Mouse (Mus musculus): ENCODE results near the gene Itpr1. TPM values are rescaled to one million over a fixed set of nuclear protein-coding genes. Genes with fewer than 3 reads are reported as not detected.

The Itpr1 gene
- total and polyA plus RNA-seq, 3 experiments, result 9.3 to 25.7 (median 19.0) TPM

- peaks cover 78% of the 10 kb centered on the region for H3K36me3 ChIP-seq (replicated peaks)
- ATAC-seq (ENCODE audit: extremely low read depth, insufficient number of reproducible peaks, low FRiP score, poor library complexity, severe bottlenecking), result no peak
- TF ChIP-seq GATA1 (IDR thresholded peaks at IDR 0.05; ENCODE audit: borderline replicate concordance, low read length) (no peak), GATA2 (IDR thresholded peaks at IDR 0.05; ENCODE audit: borderline replicate concordance, low read depth, low read length) (no peak), CTCF (IDR thresholded peaks at IDR 0.05; ENCODE audit: low read depth, low read length) (no peak), POLR2AphosphoS5 (IDR thresholded peaks at IDR 0.05; ENCODE audit: insufficient replicate concordance, low read depth, low read length) (no peak), TAL1 (conservative IDR thresholded peaks at IDR 0.05; ENCODE audit: low read depth, low read length) (no peak)
- DNase-seq (ENCODE audit: low spot score), result no peak
- no peaks in the 10 kb centered on the region for H3K27me3 ChIP-seq (ENCODE audit: insufficient read depth, low read length)
- H3K4me1 ChIP-seq (ENCODE audit: insufficient read depth, low read depth, low read length), result no peaks in the 10 kb centered on the region
- no peak overlapping the region for H3K4me3 ChIP-seq (ENCODE audit: low read depth, low read length)
- H3K9me3 ChIP-seq (replicated peaks), result no peaks in the 10 kb centered on the region
These were observed 180.2 kb downstream of the Itpr1 start for GRCm38 (mm10) chr6:108393131-108393530.

GRCm38 (mm10) chr6:108397956-108398355, 185.1 kb downstream of the Itpr1 start:
- ATAC-seq (ENCODE audit: extremely low read depth, insufficient number of reproducible peaks, low FRiP score, poor library complexity, severe bottlenecking) (no peak), DNase-seq (ENCODE audit: low spot score) (no peak)
- Histone ChIP-seq H3K27me3 (ENCODE audit: insufficient read depth, low read length) (no peaks in the 10 kb centered on the region), H3K9me3 (replicated peaks) (no peaks in the 10 kb centered on the region), H3K4me1 (ENCODE audit: insufficient read depth, low read depth, low read length) (no peaks in the 10 kb centered on the region), H3K4me3 (ENCODE audit: low read depth, low read length) (no peak overlapping the region), H3K36me3 (replicated peaks) (peaks cover 82% of the 10 kb centered on the region)
- TF ChIP-seq GATA1 (IDR thresholded peaks at IDR 0.05; ENCODE audit: borderline replicate concordance, low read length), result no peak
- TF ChIP-seq POLR2AphosphoS5 (IDR thresholded peaks at IDR 0.05; ENCODE audit: insufficient replicate concordance, low read depth, low read length), result no peak
- TF ChIP-seq CTCF (IDR thresholded peaks at IDR 0.05; ENCODE audit: low read depth, low read length), result no peak
- TF ChIP-seq TAL1 (conservative IDR thresholded peaks at IDR 0.05; ENCODE audit: low read depth, low read length), result no peak
- TF ChIP-seq GATA2 (IDR thresholded peaks at IDR 0.05; ENCODE audit: borderline replicate concordance, low read depth, low read length), result no peak

- no peaks in the 10 kb centered on the region for H3K27me3 ChIP-seq (ENCODE audit: insufficient read depth, low read length)
- no peaks in the 10 kb centered on the region for H3K4me1 ChIP-seq (ENCODE audit: insufficient read depth, low read depth, low read length)
- TF ChIP-seq TAL1 (conservative IDR thresholded peaks at IDR 0.05; ENCODE audit: low read depth, low read length) (no peak), CTCF (IDR thresholded peaks at IDR 0.05; ENCODE audit: low read depth, low read length) (no peak), POLR2AphosphoS5 (IDR thresholded peaks at IDR 0.05; ENCODE audit: insufficient replicate concordance, low read depth, low read length) (no peak), GATA1 (IDR thresholded peaks at IDR 0.05; ENCODE audit: borderline replicate concordance, low read length) (no peak), GATA2 (IDR thresholded peaks at IDR 0.05; ENCODE audit: borderline replicate concordance, low read depth, low read length) (no peak)
- H3K36me3 ChIP-seq (replicated peaks), result peaks cover 87% of the 10 kb centered on the region
- DNase-seq (ENCODE audit: low spot score) (no peak), ATAC-seq (ENCODE audit: extremely low read depth, insufficient number of reproducible peaks, low FRiP score, poor library complexity, severe bottlenecking) (no peak)
- no peaks in the 10 kb centered on the region for H3K9me3 ChIP-seq (replicated peaks)
- no peak overlapping the region for H3K4me3 ChIP-seq (ENCODE audit: low read depth, low read length)
These were observed 188.6 kb downstream of the Itpr1 start for GRCm38 (mm10) chr6:108401412-108401955.

GRCm38 (mm10) chr6:108404736-108405135, 191.8 kb downstream of the Itpr1 start:
- Histone ChIP-seq H3K27me3 (ENCODE audit: insufficient read depth, low read length) (no peaks in the 10 kb centered on the region), H3K4me3 (ENCODE audit: low read depth, low read length) (no peak overlapping the region), H3K9me3 (replicated peaks) (no peaks in the 10 kb centered on the region), H3K4me1 (ENCODE audit: insufficient read depth, low read depth, low read length) (no peaks in the 10 kb centered on the region), H3K36me3 (replicated peaks) (peaks cover 85% of the 10 kb centered on the region)
- TF ChIP-seq CTCF (IDR thresholded peaks at IDR 0.05; ENCODE audit: low read depth, low read length), result no peak
- no peak for TF ChIP-seq TAL1 (conservative IDR thresholded peaks at IDR 0.05; ENCODE audit: low read depth, low read length)
- no peak for TF ChIP-seq GATA2 (IDR thresholded peaks at IDR 0.05; ENCODE audit: borderline replicate concordance, low read depth, low read length)
- no peak for TF ChIP-seq POLR2AphosphoS5 (IDR thresholded peaks at IDR 0.05; ENCODE audit: insufficient replicate concordance, low read depth, low read length)
- no peak for TF ChIP-seq GATA1 (IDR thresholded peaks at IDR 0.05; ENCODE audit: borderline replicate concordance, low read length)
- DNase-seq (ENCODE audit: low spot score) (no peak), ATAC-seq (ENCODE audit: extremely low read depth, insufficient number of reproducible peaks, low FRiP score, poor library complexity, severe bottlenecking) (no peak)

- Histone ChIP-seq H3K4me3 (ENCODE audit: low read depth, low read length) (no peak overlapping the region), H3K9me3 (replicated peaks) (no peaks in the 10 kb centered on the region), H3K4me1 (ENCODE audit: insufficient read depth, low read depth, low read length) (no peaks in the 10 kb centered on the region), H3K27me3 (ENCODE audit: insufficient read depth, low read length) (no peaks in the 10 kb centered on the region), H3K36me3 (replicated peaks) (peaks cover 82% of the 10 kb centered on the region)
- ATAC-seq (ENCODE audit: extremely low read depth, insufficient number of reproducible peaks, low FRiP score, poor library complexity, severe bottlenecking) (peak; percentile 68; the same call in 1 of the 2 replicates), DNase-seq (ENCODE audit: low spot score) (peak; percentile 26)
- no peak for TF ChIP-seq TAL1 (conservative IDR thresholded peaks at IDR 0.05; ENCODE audit: low read depth, low read length)
- TF ChIP-seq GATA2 (IDR thresholded peaks at IDR 0.05; ENCODE audit: borderline replicate concordance, low read depth, low read length), result no peak
- TF ChIP-seq CTCF (IDR thresholded peaks at IDR 0.05; ENCODE audit: low read depth, low read length), result peak; percentile 75
These were observed 195.2 kb downstream of the Itpr1 start for GRCm38 (mm10) chr6:108408053-108408452.

- peaks cover 81% of the 10 kb centered on the region for H3K36me3 ChIP-seq (replicated peaks)
- ATAC-seq (ENCODE audit: extremely low read depth, insufficient number of reproducible peaks, low FRiP score, poor library complexity, severe bottlenecking), result no peak
- TF ChIP-seq POLR2AphosphoS5 (IDR thresholded peaks at IDR 0.05; ENCODE audit: insufficient replicate concordance, low read depth, low read length) (no peak), TAL1 (conservative IDR thresholded peaks at IDR 0.05; ENCODE audit: low read depth, low read length) (no peak), GATA2 (IDR thresholded peaks at IDR 0.05; ENCODE audit: borderline replicate concordance, low read depth, low read length) (no peak)
These were observed 195.8 kb downstream of the Itpr1 start for GRCm38 (mm10) chr6:108408726-108409125.

More at GRCm38 (mm10) chr6:108408726-108409125, 195.8 kb downstream of the Itpr1 start:
- Histone ChIP-seq H3K27me3 (ENCODE audit: insufficient read depth, low read length) (no peaks in the 10 kb centered on the region), H3K4me1 (ENCODE audit: insufficient read depth, low read depth, low read length) (no peaks in the 10 kb centered on the region), H3K4me3 (ENCODE audit: low read depth, low read length) (no peak overlapping the region), H3K9me3 (replicated peaks) (no peaks in the 10 kb centered on the region)
- no peak for DNase-seq (ENCODE audit: low spot score)
